Mouse (Mus musculus): Measurements from ENCODE around the gene Arf6. TPM values are rescaled to one million over a fixed set of nuclear protein-coding genes. Genes with fewer than 3 reads are reported as not detected.
"Not testable (repeated sequence)": the region's sequence is repeated elsewhere in the genome, so short reads cannot be mapped to it uniquely, and the experiment has no call there.

Arf6 gene
- polyA plus RNA-seq, 1 experiment = 251 TPM

DNA sequence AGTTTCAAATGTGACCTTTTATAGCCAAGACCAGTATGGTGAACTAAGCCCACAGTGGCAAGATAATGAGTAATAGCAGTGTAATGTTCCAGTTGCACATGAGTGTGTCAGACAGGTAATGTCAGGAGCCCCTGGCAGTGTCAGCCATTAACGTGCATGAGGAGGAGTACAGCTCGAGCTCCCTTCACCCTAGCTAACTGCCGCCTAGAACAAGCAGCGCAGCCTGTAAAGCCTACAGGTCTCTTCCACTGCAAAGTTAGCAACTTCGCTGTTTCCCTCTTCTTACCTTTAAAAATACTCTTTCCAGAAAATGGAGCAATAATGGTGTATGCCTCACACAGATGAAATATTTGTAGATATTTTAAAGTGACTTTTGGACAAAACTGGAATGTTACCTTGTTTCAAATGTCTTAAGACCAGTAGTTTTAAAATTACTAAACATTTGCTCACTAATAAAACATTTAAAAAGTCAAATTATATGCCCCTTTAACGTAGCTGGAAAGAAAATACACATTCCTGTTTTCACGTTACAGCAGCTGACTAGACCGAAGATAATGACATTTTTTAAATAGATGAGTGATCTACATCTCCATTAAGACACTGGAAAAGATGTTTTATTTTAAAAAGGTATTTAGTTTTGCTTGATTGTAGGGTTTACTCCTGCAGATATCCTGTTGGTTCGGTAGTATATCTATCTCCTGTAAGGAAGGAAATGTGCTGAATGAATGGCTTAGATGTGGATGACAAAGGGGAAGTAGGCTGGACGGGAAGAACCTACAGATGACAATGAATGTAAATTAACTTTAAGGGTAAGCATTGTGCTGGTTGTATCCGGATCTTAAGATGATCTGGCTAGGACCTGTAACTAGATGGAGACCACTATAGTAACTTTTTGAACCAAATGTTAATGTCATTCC is 2.2 kb downstream of the Arf6 start:
- peaks cover 38% of the 10 kb centered on the region for H3K36me3 ChIP-seq (replicated peaks; ENCODE audit: low read length)
- H3K27me3 ChIP-seq (replicated peaks) = no peaks in the 10 kb centered on the region
- TF ChIP-seq FLI1 (IDR thresholded peaks at IDR 0.05; ENCODE audit: low read length) (no peak), GATA1 (IDR thresholded peaks at IDR 0.05; ENCODE audit: borderline replicate concordance, low read length) (no peak)
- H3K4me3 ChIP-seq (replicated peaks) = peak overlapping the region; percentile 99
- peaks cover 31% of the 10 kb centered on the region for H3K4me1 ChIP-seq
- H3K9me3 ChIP-seq = no peaks in the 10 kb centered on the region

DNA sequence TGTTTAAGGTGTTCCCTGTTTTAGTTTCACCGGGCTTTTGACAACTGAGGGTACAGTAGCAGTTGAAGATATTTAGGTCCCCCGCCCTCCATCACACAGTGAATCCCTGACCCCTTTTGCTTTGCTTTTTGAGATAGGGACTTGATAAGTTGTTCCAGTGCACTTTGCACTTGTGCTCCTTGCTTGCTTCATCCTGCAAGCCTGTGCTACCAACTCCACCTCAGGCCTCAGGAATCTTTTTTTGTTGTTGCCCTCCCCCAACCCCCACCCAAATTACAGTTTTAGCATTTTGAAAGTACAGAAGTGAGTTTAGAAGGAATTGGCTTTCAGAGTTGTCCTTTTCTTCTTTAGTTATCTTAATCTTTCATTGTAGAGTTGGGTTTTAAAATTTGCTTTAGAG is 4.2 kb downstream of the Arf6 start:
- TF ChIP-seq FLI1 (IDR thresholded peaks at IDR 0.05; ENCODE audit: low read length) (no peak), GATA1 (IDR thresholded peaks at IDR 0.05; ENCODE audit: borderline replicate concordance, low read length) (no peak)
- Histone ChIP-seq H3K4me3 (replicated peaks) (no peak overlapping the region), H3K4me1 (peaks cover 27% of the 10 kb centered on the region), H3K36me3 (replicated peaks; ENCODE audit: low read length) (peaks cover 42% of the 10 kb centered on the region), H3K9me3 (no peaks in the 10 kb centered on the region), H3K27me3 (replicated peaks) (no peaks in the 10 kb centered on the region)

DNA sequence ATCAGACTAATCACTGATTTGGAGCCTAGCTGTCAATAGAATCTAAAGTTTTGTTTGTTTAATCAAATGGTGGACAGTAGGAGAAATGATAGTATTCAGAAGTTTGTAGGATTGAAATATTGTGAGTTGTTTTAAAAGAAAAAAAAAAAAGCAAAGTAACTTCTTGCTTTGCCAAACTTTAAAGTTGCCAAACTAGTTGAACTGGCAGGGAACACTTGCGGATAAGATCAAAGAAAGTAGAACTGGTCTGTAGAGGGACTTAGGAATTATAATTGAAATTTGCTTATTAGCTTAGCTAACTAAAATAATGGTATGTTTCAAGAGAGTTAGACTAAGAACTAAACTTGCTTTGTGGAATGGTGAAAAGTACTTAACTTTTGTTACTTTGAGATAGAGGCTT is 5.2 kb downstream of the Arf6 start:
- no peak overlapping the region for H3K4me3 ChIP-seq (replicated peaks)
- peaks cover 46% of the 10 kb centered on the region for H3K36me3 ChIP-seq (replicated peaks; ENCODE audit: low read length)
- no peaks in the 10 kb centered on the region for H3K9me3 ChIP-seq
- TF ChIP-seq GATA1 (IDR thresholded peaks at IDR 0.05; ENCODE audit: borderline replicate concordance, low read length) = no peak
- no peak for TF ChIP-seq FLI1 (IDR thresholded peaks at IDR 0.05; ENCODE audit: low read length)
- H3K27me3 ChIP-seq (replicated peaks) = no peaks in the 10 kb centered on the region
- H3K4me1 ChIP-seq = peaks cover 27% of the 10 kb centered on the region

DNA sequence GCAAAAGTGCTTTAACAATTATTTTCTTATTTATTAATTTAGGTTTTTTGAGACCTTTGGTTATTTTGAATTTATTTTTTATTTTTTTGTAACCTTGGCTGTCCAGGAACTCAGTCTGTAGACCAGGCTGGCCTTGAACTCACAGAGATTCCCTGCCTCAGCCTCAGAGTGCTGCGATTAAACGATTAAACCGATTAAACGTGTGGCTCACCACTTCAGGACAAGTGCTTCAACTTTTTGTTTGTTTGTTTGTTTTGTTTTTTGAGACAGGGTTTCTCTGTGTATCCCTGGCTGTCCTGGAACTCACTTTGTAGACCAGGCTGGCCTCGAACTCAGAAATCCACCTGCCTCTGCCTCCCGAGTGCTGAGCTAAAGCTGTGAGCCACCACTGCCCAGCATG is 5.7 kb downstream of the Arf6 start:
- H3K27me3 ChIP-seq (replicated peaks); H3K4me3 ChIP-seq (replicated peaks); H3K9me3 ChIP-seq: not testable (repeated sequence)
- peaks cover 27% of the 10 kb centered on the region for H3K4me1 ChIP-seq
- peaks cover 46% of the 10 kb centered on the region for H3K36me3 ChIP-seq (replicated peaks; ENCODE audit: low read length)

DNA sequence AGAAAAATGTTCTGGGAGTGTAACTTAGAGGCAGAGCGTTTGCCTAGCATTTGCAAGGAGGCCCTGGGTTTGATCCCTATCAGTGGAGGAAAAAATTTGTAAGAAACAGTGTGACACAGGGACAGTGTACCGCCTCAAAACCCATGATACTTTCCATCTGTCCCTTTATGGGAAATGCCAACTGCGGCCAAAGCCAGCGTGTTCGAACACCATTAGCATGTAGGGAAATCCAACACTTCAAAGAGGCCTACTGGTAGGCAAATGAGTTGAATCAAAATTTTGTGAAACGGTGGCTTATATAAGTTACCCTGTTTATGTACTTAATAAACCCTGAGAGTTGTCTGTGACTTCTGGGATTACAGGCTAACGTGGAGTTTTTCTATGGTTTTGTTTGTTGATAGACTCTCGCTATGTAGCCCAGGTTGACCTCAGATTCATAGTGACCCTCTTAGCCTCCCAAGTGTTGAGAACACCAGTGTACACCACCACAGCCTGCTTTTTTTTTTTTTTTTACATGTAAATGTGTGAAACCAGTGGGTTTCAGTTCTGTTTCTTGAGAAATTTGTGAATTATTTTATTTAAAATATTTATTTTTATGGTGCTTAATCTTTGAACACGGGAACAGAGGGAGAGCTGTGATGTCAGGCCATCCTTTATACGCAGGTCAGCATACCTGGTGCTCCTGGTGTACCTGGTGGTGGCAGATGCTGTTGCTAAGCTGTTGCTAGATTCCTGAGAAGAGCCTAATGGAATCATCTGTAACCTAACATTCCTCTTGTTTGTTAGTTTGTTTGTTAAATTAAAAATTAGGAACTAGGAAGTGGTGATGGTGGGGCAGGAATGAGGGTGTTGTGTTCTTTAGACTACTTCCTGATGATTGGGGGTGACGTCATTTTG is 6.9 kb downstream of the Arf6 start:
- no peaks in the 10 kb centered on the region for H3K27me3 ChIP-seq (replicated peaks)
- TF ChIP-seq FLI1 (IDR thresholded peaks at IDR 0.05; ENCODE audit: low read length) (no peak), GATA1 (IDR thresholded peaks at IDR 0.05; ENCODE audit: borderline replicate concordance, low read length) (no peak)
- no peaks in the 10 kb centered on the region for H3K9me3 ChIP-seq
- peaks cover 32% of the 10 kb centered on the region for H3K4me1 ChIP-seq
- no peak overlapping the region for H3K4me3 ChIP-seq (replicated peaks)
- H3K36me3 ChIP-seq (replicated peaks; ENCODE audit: low read length) = peaks cover 35% of the 10 kb centered on the region

DNA sequence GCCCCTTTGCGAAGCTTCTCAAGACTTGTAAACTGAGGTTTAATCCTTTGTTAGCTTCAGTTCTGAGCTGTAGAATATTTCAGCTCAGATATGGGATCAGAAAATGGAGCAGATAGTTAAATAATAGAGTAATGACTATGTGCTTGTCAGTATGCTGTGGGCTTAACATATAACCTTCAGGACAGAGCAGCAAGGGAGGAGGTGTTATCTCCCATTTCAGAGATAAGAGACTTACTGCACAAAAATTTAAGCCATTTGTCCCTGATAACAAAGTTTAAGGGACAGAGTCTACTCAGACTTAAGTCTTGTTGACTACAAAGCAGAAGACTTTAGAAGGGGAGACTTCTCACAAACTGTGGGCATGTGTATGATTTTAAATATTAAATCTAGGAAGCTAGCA is 10.9 kb downstream of the Arf6 start:
- peaks cover 34% of the 10 kb centered on the region for H3K4me1 ChIP-seq
- no peak for TF ChIP-seq FLI1 (IDR thresholded peaks at IDR 0.05; ENCODE audit: low read length)
- no peak for TF ChIP-seq GATA1 (IDR thresholded peaks at IDR 0.05; ENCODE audit: borderline replicate concordance, low read length)

DNA sequence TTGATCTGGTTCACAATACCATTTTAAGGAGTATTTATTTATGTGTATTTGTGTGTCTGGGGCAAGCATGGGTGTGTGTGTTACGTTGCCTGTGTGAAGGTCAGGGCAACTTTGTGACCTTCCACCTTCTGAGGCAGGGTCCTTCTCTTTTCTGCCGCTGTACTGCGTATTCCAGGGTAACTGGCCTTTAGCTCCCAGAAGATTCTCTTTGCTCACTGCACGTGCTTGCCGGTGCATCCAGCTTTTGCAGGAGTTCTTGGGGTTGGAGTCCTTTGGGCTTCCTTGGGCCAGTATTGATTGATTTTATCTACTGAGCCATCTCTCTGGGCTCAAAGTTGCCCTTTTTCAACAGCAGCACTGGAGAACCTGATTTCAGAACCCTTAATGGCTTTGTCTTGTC is 12.7 kb downstream of the Arf6 start:
- Histone ChIP-seq H3K36me3 (replicated peaks; ENCODE audit: low read length) (peaks cover 8% of the 10 kb centered on the region), H3K4me1 (peaks cover 23% of the 10 kb centered on the region), H3K27me3 (replicated peaks) (no peaks in the 10 kb centered on the region), H3K4me3 (replicated peaks) (no peak overlapping the region), H3K9me3 (no peaks in the 10 kb centered on the region)
- TF ChIP-seq GATA1 (IDR thresholded peaks at IDR 0.05; ENCODE audit: borderline replicate concordance, low read length) = no peak
- TF ChIP-seq FLI1 (IDR thresholded peaks at IDR 0.05; ENCODE audit: low read length) = no peak

More for the DNA sequence above, 10.9 kb downstream of the Arf6 start:
- H3K27me3 ChIP-seq (replicated peaks) = no peaks in the 10 kb centered on the region
- H3K9me3 ChIP-seq = no peaks in the 10 kb centered on the region
- H3K36me3 ChIP-seq (replicated peaks; ENCODE audit: low read length) = peaks cover 16% of the 10 kb centered on the region
- H3K4me3 ChIP-seq (replicated peaks) = no peak overlapping the region

DNA sequence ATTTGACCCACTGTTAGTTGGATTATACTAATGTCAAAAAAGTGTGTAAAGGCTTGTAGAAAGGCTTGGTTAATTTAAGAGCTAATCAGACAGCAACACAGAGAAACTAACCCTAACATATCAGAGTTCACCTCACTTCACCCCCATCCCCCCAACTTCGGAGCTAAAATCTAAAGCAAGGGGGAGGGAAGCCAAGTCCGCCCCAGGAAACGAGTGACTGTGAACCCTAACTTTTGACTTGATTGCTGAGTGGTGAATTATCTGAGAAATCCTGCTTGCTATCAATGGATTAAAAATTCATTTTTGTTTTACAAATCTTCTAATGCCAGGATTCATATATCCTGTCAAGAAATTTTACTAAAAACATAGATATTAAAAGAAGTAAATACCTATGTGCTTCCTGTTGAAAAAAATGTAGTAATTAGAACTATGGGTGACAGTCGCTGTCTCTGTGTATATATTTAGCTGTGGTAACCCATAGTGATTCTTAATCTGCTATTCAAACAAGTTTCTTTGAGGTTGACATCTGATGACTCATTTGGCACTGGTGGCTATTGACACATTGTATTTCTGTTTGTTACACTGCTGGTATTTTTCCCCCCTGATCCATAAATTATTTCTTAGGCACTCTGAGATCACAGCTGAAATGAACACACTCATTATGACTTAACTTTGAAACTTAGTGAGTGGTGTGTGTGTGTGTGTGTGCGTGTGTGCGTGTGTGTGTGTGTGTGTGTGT is 13.8 kb downstream of the Arf6 start:
- H3K36me3 ChIP-seq (replicated peaks; ENCODE audit: low read length) = peaks cover 4% of the 10 kb centered on the region
- peaks cover 23% of the 10 kb centered on the region for H3K4me1 ChIP-seq
- H3K4me3 ChIP-seq (replicated peaks) = no peak overlapping the region

DNA sequence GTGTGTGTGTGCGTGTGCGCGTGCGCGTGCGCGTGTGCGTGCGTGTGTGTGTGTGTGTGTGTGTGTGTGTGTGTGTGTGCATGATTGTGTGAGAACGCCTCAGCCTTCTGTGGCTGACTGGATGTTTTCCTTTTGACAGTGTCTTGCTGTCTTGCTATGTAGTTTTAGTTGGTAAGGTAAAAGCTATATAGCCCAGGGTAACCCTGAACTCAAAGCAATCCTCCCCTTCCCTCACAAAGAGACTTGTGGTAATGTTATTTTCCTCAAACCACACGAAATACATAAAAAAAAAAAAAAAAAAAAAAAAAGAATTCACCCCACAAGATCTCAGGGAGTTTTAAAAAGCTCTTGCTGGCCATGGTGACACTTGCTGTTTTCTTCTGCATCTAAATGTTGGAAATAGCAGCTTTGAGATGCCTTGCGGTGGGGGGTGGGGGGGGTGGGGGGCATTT is 14.4 kb downstream of the Arf6 start:
- not testable (repeated sequence) for H3K9me3 ChIP-seq; H3K27me3 ChIP-seq (replicated peaks); H3K4me3 ChIP-seq (replicated peaks); H3K36me3 ChIP-seq (replicated peaks; ENCODE audit: low read length)
- H3K4me1 ChIP-seq = peaks cover 23% of the 10 kb centered on the region

More for the DNA sequence above, 13.8 kb downstream of the Arf6 start:
- Histone ChIP-seq H3K9me3 (no peaks in the 10 kb centered on the region), H3K27me3 (replicated peaks) (no peaks in the 10 kb centered on the region)
- TF ChIP-seq GATA1 (IDR thresholded peaks at IDR 0.05; ENCODE audit: borderline replicate concordance, low read length) = no peak
- no peak for TF ChIP-seq FLI1 (IDR thresholded peaks at IDR 0.05; ENCODE audit: low read length)

All from megakaryocyte, embryonic 14.5 days (primary cell).